Mouse (Mus musculus) urinary bladder, postnatal 14 days (tissue): Measurements from ENCODE around the gene Rnf128.
"Not testable (repeated sequence)": the region's sequence is repeated elsewhere in the genome, so short reads cannot be mapped to it uniquely, and the experiment has no call there.

Experiments used
- DNase-seq: peaks from one replicate; pipeline ENCODE4 v3.0.0; 2021; ENCODE audit warnings: low spot score

The Rnf128 gene

GRCm38 (mm10) chrX:139562925-139563461, at the start of gene Rnf128:
Gene Rnf128 (plus strand): TSS chrX:139563316.
- peak; percentile 42 for DNase-seq

- DNase-seq = no peak
Observed at GRCm38 (mm10) chrX:139516156-139516555, 47.0 kb upstream of the Rnf128 start.

- DNase-seq = no peak
Observed at GRCm38 (mm10) chrX:139519251-139519650, 43.9 kb upstream of the Rnf128 start.

GRCm38 (mm10) chrX:139524303-139525091, 38.6 kb upstream of the Rnf128 start:
- DNase-seq = peak; percentile 24

GRCm38 (mm10) chrX:139525724-139526123, 37.4 kb upstream of the Rnf128 start:
- DNase-seq = no peak

- DNase-seq = no peak
Observed at GRCm38 (mm10) chrX:139526984-139527383, 36.1 kb upstream of the Rnf128 start.

GRCm38 (mm10) chrX:139529678-139530077, 33.4 kb upstream of the Rnf128 start:
- DNase-seq = no peak

- no peak for DNase-seq
Observed at GRCm38 (mm10) chrX:139532293-139532692, 30.8 kb upstream of the Rnf128 start.

GRCm38 (mm10) chrX:139537641-139538397, 25.3 kb upstream of the Rnf128 start:
- no peak for DNase-seq

GRCm38 (mm10) chrX:139543726-139544125, 19.4 kb upstream of the Rnf128 start:
- DNase-seq = no peak

GRCm38 (mm10) chrX:139550456-139550855, 12.7 kb upstream of the Rnf128 start:
- no peak for DNase-seq

- DNase-seq = no peak
Observed at GRCm38 (mm10) chrX:139552090-139552489, 11.0 kb upstream of the Rnf128 start.

GRCm38 (mm10) chrX:139562255-139562924, 726 bp upstream of the Rnf128 start:
- DNase-seq = peak; percentile 5

- DNase-seq = no peak
Observed at GRCm38 (mm10) chrX:139570054-139570453, 6.9 kb downstream of the Rnf128 start.

- no peak for DNase-seq
Observed at GRCm38 (mm10) chrX:139578649-139579278, 15.6 kb downstream of the Rnf128 start.

GRCm38 (mm10) chrX:139583616-139584015, 20.5 kb downstream of the Rnf128 start:
- DNase-seq = no peak

- DNase-seq = not testable (repeated sequence)
Observed at GRCm38 (mm10) chrX:139586676-139587075, 23.6 kb downstream of the Rnf128 start.

- no peak for DNase-seq
Observed at GRCm38 (mm10) chrX:139596404-139596803, 33.3 kb downstream of the Rnf128 start.

GRCm38 (mm10) chrX:139610033-139610764, 47.1 kb downstream of the Rnf128 start:
- DNase-seq = peak; percentile 82

- peak; percentile 20 for DNase-seq
Observed at GRCm38 (mm10) chrX:139610765-139611300, 47.7 kb downstream of the Rnf128 start.

GRCm38 (mm10) chrX:139614761-139615160, 51.6 kb downstream of the Rnf128 start:
- no peak for DNase-seq
